Comparison of ENCODE assay signal across 16 mouse cellular contexts in genomic region chr1:172507001-172507400, GRCm38 (mm10). TPM values are rescaled to one million over a fixed set of nuclear protein-coding genes. Genes with fewer than 3 reads are reported as not detected.
DNase-seq lines count a peak whose midpoint lies in the region; ATAC-seq and TF ChIP-seq lines count a peak whose summit lies in the region.
"Had no signal": no experiment of that assay in that cellular context is flagged by ENCODE, and none has a peak within 500 bp of the region (broad histone marks: within the 10 kb centered on the region; RNA-seq: fewer than 3 reads in every experiment).

No protein-coding gene starts in this region.

- no peak overlapping the region for H3K27ac ChIP-seq in lung, embryonic 16.5 days (ENCODE audit: low read length)
- H3K27ac ChIP-seq in heart, postnatal 0 days (ENCODE audit: low read depth): peak overlapping the region; percentile 26; the same call in 1 of the 2 replicates
- H3K27ac ChIP-seq: hindbrain, embryonic 12.5 days; midbrain, embryonic 15.5 days had no signal

- no peak overlapping the region for H3K9ac ChIP-seq in lung, embryonic 16.5 days (ENCODE audit: low read length)
- H3K9ac ChIP-seq in heart, postnatal 0 days (replicated peaks; ENCODE audit: low read depth, low read length): no peak overlapping the region
- H3K9ac ChIP-seq: hindbrain, embryonic 12.5 days; midbrain, embryonic 15.5 days had no signal

- no peak for TF ChIP-seq CTCF in lung, adult 2 months (IDR thresholded peaks at IDR 0.05; ENCODE audit: insufficient read depth, low read length)
- no peak for TF ChIP-seq CTCF in heart, postnatal 0 days (IDR thresholded peaks at IDR 0.05; ENCODE audit: low read depth)

- TF ChIP-seq EP300 in heart, postnatal 0 days (IDR thresholded peaks at IDR 0.05; ENCODE audit: low read depth): no peak

- H3K36me3 ChIP-seq in lung, embryonic 16.5 days (ENCODE audit: control insufficient read depth, insufficient read depth, low read length): peaks cover 38% of the 10 kb centered on the region
- H3K36me3 ChIP-seq in heart, postnatal 0 days (replicated peaks; ENCODE audit: control insufficient read depth, insufficient read depth, low read length): peaks cover 44% of the 10 kb centered on the region
- H3K36me3 ChIP-seq: hindbrain, embryonic 12.5 days; midbrain, embryonic 15.5 days had no signal

- peak; percentile 96 for DNase-seq in heart, adult 11 months
- DNase-seq in heart, postnatal 25 days (ENCODE audit: low spot score): no peak
- DNase-seq in lung, adult 2 months: no peak
- no peak for DNase-seq in heart, postnatal 0 days (ENCODE audit: low spot score)
- DNase-seq in cerebellum, adult 11 months: no peak
- no peak for DNase-seq in left cerebral cortex, postnatal 36 days (ENCODE audit: low spot score in 2 of 2)
- no peak for DNase-seq in retina, embryonic 14.5 days (ENCODE audit: low spot score)
- DNase-seq: cerebellum, adult 11-12 months; gastrocnemius, postnatal 10 days; thymus, postnatal 4 days had no signal

- no peak for TF ChIP-seq POLR2A in lung, adult 2 months (IDR thresholded peaks at IDR 0.05; ENCODE audit: borderline replicate concordance, extremely low read depth, low read depth, low read length)

- intact Hi-C loops in heart, postnatal 25 days (cut with DNase I): no loop called here
- intact Hi-C loops in left cerebral cortex, postnatal 36 days (cut with DNase I): no loop called here

- no peak overlapping the region for H3K4me2 ChIP-seq in lung, embryonic 16.5 days (ENCODE audit: low read depth, low read length)
- H3K4me2 ChIP-seq in heart, postnatal 0 days (ENCODE audit: low read depth, low read length): no peak overlapping the region
- H3K4me2 ChIP-seq: hindbrain, embryonic 12.5 days; liver, embryonic 11.5 days; midbrain, embryonic 15.5 days had no signal

- H3K9me3 ChIP-seq in lung, embryonic 16.5 days (ENCODE audit: control insufficient read depth, low read length): no peaks in the 10 kb centered on the region
- no peaks in the 10 kb centered on the region for H3K9me3 ChIP-seq in heart, postnatal 0 days (replicated peaks; ENCODE audit: control insufficient read depth, low read length)
- H3K9me3 ChIP-seq: hindbrain, embryonic 12.5 days; midbrain, embryonic 15.5 days had no signal

- H3K4me3 ChIP-seq in lung, embryonic 16.5 days (ENCODE audit: low read length): no peak overlapping the region
- no peak overlapping the region for H3K4me3 ChIP-seq in lung, adult 2 months (replicated peaks; ENCODE audit: extremely low read depth, low read depth, low read length)
- H3K4me3 ChIP-seq in heart, postnatal 0 days (ENCODE audit: low read depth, low read length): no peak overlapping the region
- H3K4me3 ChIP-seq: erythroblast, embryonic 14.5 days; hindbrain, embryonic 12.5 days; midbrain, embryonic 15.5 days had no signal

- peak; percentile 41 for ATAC-seq in lung, embryonic 16.5 days (ENCODE audit: low read depth)
- ATAC-seq in heart, postnatal 0 days (ENCODE audit: insufficient read depth, low read depth): no peak
- ATAC-seq: midbrain, embryonic 15.5 days had no signal

- 33% methylated on average over 5 of the region's 5 CpGs for WGBS in lung, embryonic 16.5 days
- WGBS in lung, adult 2 months: 46% methylated on average over 5 of the region's 5 CpGs
- WGBS in heart, postnatal 0 days: 56% methylated on average over 5 of the region's 5 CpGs

- H3K4me1 ChIP-seq in lung, embryonic 16.5 days (replicated peaks; ENCODE audit: control insufficient read depth, insufficient read depth, low read length): peaks cover 49% of the 10 kb centered on the region
- peaks cover 45% of the 10 kb centered on the region for H3K4me1 ChIP-seq in lung, adult 2 months (ENCODE audit: control insufficient read depth, insufficient read depth, low read length)
- peaks cover 21% of the 10 kb centered on the region for H3K4me1 ChIP-seq in heart, postnatal 0 days (ENCODE audit: control insufficient read depth, insufficient read depth)

- H3K27me3 ChIP-seq in lung, embryonic 16.5 days (ENCODE audit: control insufficient read depth, insufficient read depth, low read depth, low read length): no peaks in the 10 kb centered on the region
- no peaks in the 10 kb centered on the region for H3K27me3 ChIP-seq in heart, postnatal 0 days (ENCODE audit: control insufficient read depth, insufficient read depth, low read length)

RNA-seq across cellular contexts. Expression of gene Tagln2, which starts 7.2 kb away (rescaled TPM):
- total RNA-seq in heart, postnatal 25 days (2021): 10 to 100 TPM; 75.4 to 87.9 TPM
- polyA plus RNA-seq in lung, embryonic 16.5 days (2015; fragmentation: Nextera tagmentation; extraction: Ambion mirVana): 662 and 695 TPM in 2 replicates
- polyA plus RNA-seq in lung, adult 2 months (2012; rRNA removed): 585 and 594 TPM in 2 replicates
- total RNA-seq in heart, postnatal 0 days (2014; rRNA removed; ENCODE audit: low replicate concordance): 235 and 276 TPM in 2 replicates
- 203 and 209 TPM in 2 replicates for polyA plus RNA-seq in heart, postnatal 0 days (2015; fragmentation: Nextera tagmentation; extraction: Ambion mirVana)
- 10 to 100 TPM in 1 of 2 experiments, 1 to 10 TPM in 1; 10.0 to 11.6 TPM for total RNA-seq in left cerebral cortex, postnatal 36 days (2021)

RNA-seq across cellular contexts. Expression of gene Cfap45, which starts 13.6 kb away (rescaled TPM):
- under 1 TPM; 0.34 to 0.39 TPM for total RNA-seq in heart, postnatal 25 days (2021)
- polyA plus RNA-seq in lung, embryonic 16.5 days (2015; fragmentation: Nextera tagmentation; extraction: Ambion mirVana): 15.4 and 19.2 TPM in 2 replicates
- 7.1 and 7.3 TPM in 2 replicates for polyA plus RNA-seq in lung, adult 2 months (2012; rRNA removed)
- 3.6 and 6.6 TPM in 2 replicates for total RNA-seq in heart, postnatal 0 days (2014; rRNA removed; ENCODE audit: low replicate concordance)
- 2.3 and 2.6 TPM in 2 replicates for polyA plus RNA-seq in heart, postnatal 0 days (2015; fragmentation: Nextera tagmentation; extraction: Ambion mirVana)
- 1 to 10 TPM; 3.4 to 4.0 TPM for total RNA-seq in left cerebral cortex, postnatal 36 days (2021)
- polyA plus RNA-seq: C2C12 had no signal

RNA-seq across cellular contexts. Expression of gene Igsf9, which starts 25.4 kb away (rescaled TPM):
- under 1 TPM; 0.25 to 0.55 TPM for total RNA-seq in heart, postnatal 25 days (2021)
- 17.4 and 20.4 TPM in 2 replicates for polyA plus RNA-seq in lung, embryonic 16.5 days (2015; fragmentation: Nextera tagmentation; extraction: Ambion mirVana)
- 11.1 and 11.8 TPM in 2 replicates for polyA plus RNA-seq in lung, adult 2 months (2012; rRNA removed)
- 3.2 and 15.5 TPM in 2 replicates for total RNA-seq in heart, postnatal 0 days (2014; rRNA removed; ENCODE audit: low replicate concordance)
- polyA plus RNA-seq in heart, postnatal 0 days (2015; fragmentation: Nextera tagmentation; extraction: Ambion mirVana): 0.75 and 0.78 TPM in 2 replicates
- 10 to 100 TPM in 1 of 2 experiments, 1 to 10 TPM in 1; 8.4 to 11.2 TPM for total RNA-seq in left cerebral cortex, postnatal 36 days (2021)
- polyA plus RNA-seq: erythroblast, embryonic 14.5 days had no signal

RNA-seq across cellular contexts. Expression of gene Slamf9, which starts 31.8 kb away (rescaled TPM):
- 1 to 10 TPM; 1.3 TPM for total RNA-seq in heart, postnatal 25 days (2021)
- 0.57 and 0.64 TPM in 2 replicates for polyA plus RNA-seq in lung, embryonic 16.5 days (2015; fragmentation: Nextera tagmentation; extraction: Ambion mirVana)
- polyA plus RNA-seq in lung, adult 2 months (2012; rRNA removed): 10.6 and 15.2 TPM in 2 replicates
- total RNA-seq in heart, postnatal 0 days (2014; rRNA removed; ENCODE audit: low replicate concordance): 1.9 and 5.8 TPM in 2 replicates
- 1.6 and 2.0 TPM in 2 replicates for polyA plus RNA-seq in heart, postnatal 0 days (2015; fragmentation: Nextera tagmentation; extraction: Ambion mirVana)
- total RNA-seq in left cerebral cortex, postnatal 36 days (2021): under 1 TPM; 0.49 to 0.82 TPM
- polyA plus RNA-seq: erythroblast, embryonic 14.5 days had no signal

RNA-seq across cellular contexts. Expression of gene Vsig8, which starts 48.7 kb away (rescaled TPM):
- total RNA-seq in heart, postnatal 25 days (2021): not detected
- polyA plus RNA-seq in lung, embryonic 16.5 days (2015; fragmentation: Nextera tagmentation; extraction: Ambion mirVana): 0.11 and 0.34 TPM in 2 replicates
- polyA plus RNA-seq in lung, adult 2 months (2012; rRNA removed): 0.37 and 12.5 TPM in 2 replicates
- total RNA-seq in heart, postnatal 0 days (2014; rRNA removed; ENCODE audit: low replicate concordance): not detected in 2 replicates
- 0.12 and 0.19 TPM in 2 replicates for polyA plus RNA-seq in heart, postnatal 0 days (2015; fragmentation: Nextera tagmentation; extraction: Ambion mirVana)
- total RNA-seq in left cerebral cortex, postnatal 36 days (2021): under 1 TPM in 1 of 2 experiments, not detected in 1; 0.47 TPM
- total RNA-seq: gastrocnemius, postnatal 10 days had no signal
- polyA plus RNA-seq: C2C12; erythroblast, embryonic 14.5 days; liver, embryonic 11.5 days had no signal

Comparison
In these comparisons a context has a peak if more than half of its experiments do, and no peak if none do; other contexts are left out.
1. RNA of gene Tagln2, which starts 7.2 kb away (total RNA-seq): 235 to 276 TPM in heart, postnatal 0 days and 75.4 to 87.9 TPM in heart, postnatal 25 days; 10.0 to 11.6 TPM in left cerebral cortex, postnatal 36 days; every median in the first group is over 4 times any median in the second.